Mouse (Mus musculus) adrenal gland, adult 8-10 months (tissue): ENCODE measurements around the gene Gm10663. TPM values are rescaled to one million over a fixed set of nuclear protein-coding genes. Genes with fewer than 3 reads are reported as not detected.

ENCODE experiments used
- DNase-seq: peaks from one replicate; pipeline ENCODE4 v3.0.0; 2022
- microRNA-seq, 2 experiments: library from miRNA; unstranded; fragments of <30 nt; microRNA quantifications; one replicate each; pipeline ENCODE4 v1.2.0; 2022
- total RNA-seq, 4 experiments: library from RNA; stranded (reverse); gene quantifications; 2 replicates each; pipeline ENCODE4 v1.2.4; 2022

Gene Gm10663
- total RNA-seq, 4 experiments from 2014 or later, result not detected

GRCm38 (mm10) chr8:65087711-65088110, 12.9 kb downstream of the Gm10663 start:
- no peak for DNase-seq

DNA sequence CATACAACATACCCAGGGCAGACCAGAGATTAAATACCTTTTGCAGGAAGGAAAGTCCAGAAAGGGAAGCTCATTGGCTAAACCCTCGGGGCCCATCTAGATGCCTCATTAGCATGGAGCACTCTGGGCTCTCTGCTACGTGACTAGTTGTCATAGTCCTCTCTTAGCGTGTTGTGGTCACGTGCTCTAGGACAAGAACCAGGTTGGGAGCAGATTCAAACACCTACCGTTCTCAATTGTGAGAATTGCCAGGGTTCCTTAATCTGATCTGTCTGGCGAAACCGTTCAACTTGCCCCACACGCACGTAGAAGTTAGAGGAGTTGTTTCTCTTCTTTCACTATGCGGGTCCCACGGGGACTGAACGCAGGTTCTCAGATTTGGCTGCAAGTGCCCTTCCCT, 13.3 kb downstream of the Gm10663 start:
- no peak for DNase-seq

- no peak for DNase-seq
Observed at GRCm38 (mm10) chr8:65089781-65090180, 14.9 kb downstream of the Gm10663 start.

DNA sequence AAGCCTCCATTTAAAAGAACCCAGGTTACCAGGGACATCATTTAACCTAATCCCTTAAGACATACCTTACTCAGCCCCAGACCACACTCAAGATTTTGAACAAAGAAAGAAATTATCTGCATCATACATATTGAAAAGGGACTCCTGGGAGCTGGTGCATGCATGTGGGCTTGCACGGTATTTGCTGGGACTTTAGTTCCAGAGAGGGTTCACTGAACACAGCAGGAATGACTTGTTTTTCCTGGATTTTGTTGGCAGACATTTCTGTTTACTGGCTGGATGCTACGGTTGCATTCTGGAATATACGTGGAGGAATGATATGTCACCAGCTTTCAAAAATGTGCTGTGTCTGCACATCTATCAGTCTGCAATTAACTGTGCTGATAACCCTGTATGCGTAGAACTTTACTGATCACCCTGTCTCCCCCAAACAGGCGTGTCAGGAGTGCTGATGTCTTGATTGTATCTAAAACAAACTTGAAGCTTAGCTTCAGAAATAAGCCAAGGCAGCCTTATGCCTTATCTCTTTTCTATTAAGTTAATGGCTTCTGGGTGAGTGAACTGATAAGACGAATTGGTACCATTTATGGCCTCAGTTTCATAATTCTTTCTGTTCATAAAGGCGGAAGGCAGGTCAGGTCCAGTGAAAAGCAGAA, 23.1 kb downstream of the Gm10663 start:
- DNase-seq, result no peak

- DNase-seq, result no peak
Observed at GRCm38 (mm10) chr8:65099735-65100134, 24.9 kb downstream of the Gm10663 start.

GRCm38 (mm10) chr8:65103632-65104031, 28.8 kb downstream of the Gm10663 start:
- DNase-seq, result no peak

DNA sequence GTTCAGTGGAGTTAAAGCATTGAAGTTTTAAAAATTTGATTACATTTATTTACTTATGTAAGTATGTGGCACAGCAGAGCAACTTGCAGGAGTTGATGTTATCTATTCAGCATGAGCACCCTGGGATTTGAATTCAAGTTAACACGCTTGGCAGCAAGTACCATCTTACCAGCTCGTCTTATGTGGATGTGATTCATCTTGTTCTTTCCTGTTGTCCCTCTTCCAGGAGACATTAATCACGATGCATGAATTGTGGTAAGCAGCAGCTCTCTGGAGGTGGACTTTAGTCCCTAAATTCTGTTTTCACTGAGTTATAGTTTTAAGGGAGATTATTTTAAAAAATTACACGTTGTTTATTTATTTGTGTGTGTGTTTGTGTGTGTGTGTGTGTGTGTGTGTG, 29.2 kb downstream of the Gm10663 start:
- DNase-seq, result no peak

- DNase-seq, result no peak
Observed at GRCm38 (mm10) chr8:65107936-65108718, 33.3 kb downstream of the Gm10663 start.

- DNase-seq, result no peak
Observed at GRCm38 (mm10) chr8:65108936-65109335, 34.1 kb downstream of the Gm10663 start.

- DNase-seq, result peak; percentile 20
Observed at GRCm38 (mm10) chr8:65110285-65110691, 35.5 kb downstream of the Gm10663 start.

DNA sequence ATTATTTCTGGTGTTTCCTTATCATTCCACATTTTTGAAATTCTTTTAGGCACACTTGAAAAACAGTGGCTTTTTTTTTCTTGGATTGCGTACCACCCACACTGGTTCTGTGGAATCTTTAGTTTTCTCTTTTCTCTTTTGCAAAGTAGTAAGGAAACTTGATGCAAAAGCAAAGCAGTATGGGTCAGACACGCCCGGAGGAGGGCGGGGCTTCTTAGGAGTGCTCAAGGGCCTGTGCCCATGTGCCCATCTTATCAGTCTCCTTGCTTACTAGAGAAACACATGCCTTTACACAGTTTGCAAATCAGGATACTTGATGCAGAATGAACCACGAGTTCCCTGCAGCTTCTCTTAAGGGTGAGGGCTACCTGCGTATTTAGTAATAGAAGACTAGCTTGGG, 37.3 kb downstream of the Gm10663 start:
- DNase-seq, result no peak

DNA sequence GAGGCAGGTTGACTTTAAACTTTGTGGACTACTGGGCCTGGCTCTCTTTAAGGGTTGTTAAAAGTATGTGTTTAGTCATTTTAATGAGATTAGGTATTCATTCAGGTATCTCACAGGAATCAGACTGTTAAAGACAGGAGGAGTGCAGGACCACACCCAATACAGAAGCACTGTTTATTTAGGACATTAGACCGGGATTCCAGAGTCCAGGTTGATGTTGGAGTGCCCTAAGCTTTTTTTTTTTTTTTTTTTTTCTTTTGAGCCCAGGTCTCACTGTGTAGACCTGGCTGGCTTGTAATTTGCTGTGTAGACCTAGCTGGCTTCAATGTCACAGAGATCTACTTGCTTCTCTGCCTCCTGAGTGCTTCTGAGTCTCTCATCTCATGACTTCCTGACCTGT, 51.2 kb downstream of the Gm10663 start:
- no peak for DNase-seq

- no peak for DNase-seq
Observed at GRCm38 (mm10) chr8:65126454-65126853, 51.6 kb downstream of the Gm10663 start.

Small RNA genes within 50 kb of the gene (microRNA-seq; reads per million reads assigned to microRNA genes)
- gene Gm24333, result 0 reads per million in 2 experiments

Other genes starting within 250 kb of the Gm10663 start
- gene Klhl2, start 225.0 kb upstream of the Gm10663 start, total RNA-seq, result 10 to 100 TPM; 49.6 to 81.4 (median 58.7) TPM
- gene Tmem192, start 127.8 kb upstream of the Gm10663 start, total RNA-seq, result 10 to 100 TPM; 54.2 to 69.9 (median 60.2) TPM
- gene Trim75, start 87.2 kb upstream of the Gm10663 start, total RNA-seq, result not detected
- gene Trim61, start 56.5 kb upstream of the Gm10663 start, total RNA-seq, result not detected
- not detected for gene Trim60, start 56.4 kb upstream of the Gm10663 start, total RNA-seq
- gene Apela, start 37.7 kb upstream of the Gm10663 start, total RNA-seq, result not detected
- not detected for gene BC030870, start 54.5 kb downstream of the Gm10663 start, total RNA-seq